Mouse (Mus musculus): Measurements from ENCODE around the gene Eml3. TPM values are rescaled to one million over a fixed set of nuclear protein-coding genes. Genes with fewer than 3 reads are reported as not detected.
A peak's percentile ranks its signal among the peaks of the same experiment; 100 is the strongest.

Eml3 gene
- polyA plus RNA-seq, 1 experiment from 2014 or later, result 18.2 TPM

GRCm38 (mm10) chr19:8953135-8954039 lies 24.0 kb downstream of the Eml3 start, which contains the start of gene Tut1:
TSS of gene Tut1 (plus strand) at chr19:8953847.
- peaks cover 72% of the 10 kb centered on the region for H3K36me3 ChIP-seq (ENCODE audit: control insufficient read depth, insufficient read depth, low read length)
- peak; percentile 99 for DNase-seq (ENCODE audit: low spot score)
- H3K9me3 ChIP-seq (ENCODE audit: control insufficient read depth, low read length), result no peaks in the 10 kb centered on the region
- H3K4me3 ChIP-seq (ENCODE audit: low read depth, low read length), result peak within 1 kb of the TSS; percentile 70
- peak; percentile 97 for ATAC-seq (ENCODE audit: low read depth)
- H3K27ac ChIP-seq (replicated peaks; ENCODE audit: low read depth, low read length), result peak within 1 kb of the TSS; percentile 76
- H3K27me3 ChIP-seq (replicated peaks; ENCODE audit: control insufficient read depth, insufficient read depth, low read length), result no peaks in the 10 kb centered on the region
- 3% methylated on average over 46 of the region's 46 CpGs for WGBS
- no peaks in the 10 kb centered on the region; the same call in 1 of the 2 replicates for H3K4me1 ChIP-seq (ENCODE audit: control insufficient read depth, insufficient read depth, low read length)
- peak within 1 kb of the TSS; percentile 84 for H3K4me2 ChIP-seq (ENCODE audit: low read depth, low read length)
- peak within 1 kb of the TSS; percentile 73 for H3K9ac ChIP-seq (ENCODE audit: low read depth, low read length)

DNA sequence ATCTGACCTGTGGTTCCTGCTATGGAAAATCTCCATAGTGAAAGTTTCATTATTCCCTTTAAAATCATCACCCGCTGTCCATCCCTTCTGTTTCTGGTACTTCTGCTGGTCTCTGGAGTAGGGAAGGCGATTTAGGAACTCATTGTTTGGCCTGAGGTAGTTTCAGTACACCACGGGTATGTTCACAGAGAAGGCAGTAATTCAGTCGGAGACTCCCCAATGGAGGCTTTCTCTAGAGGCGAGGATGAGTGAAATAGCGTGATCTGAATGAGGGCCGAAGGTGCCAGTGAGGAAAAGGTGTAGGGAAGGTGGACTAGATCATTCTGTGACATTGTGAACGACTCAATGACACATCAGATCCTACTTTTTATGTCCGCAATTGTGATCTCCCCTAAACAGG lies 24.8 kb downstream of the Eml3 start:
- 4% methylated on average over 9 of the region's 9 CpGs for WGBS
- Histone ChIP-seq H3K4me3 (ENCODE audit: low read depth, low read length) (peak overlapping the region; percentile 70), H3K27ac (replicated peaks; ENCODE audit: low read depth, low read length) (peak overlapping the region; percentile 69), H3K27me3 (replicated peaks; ENCODE audit: control insufficient read depth, insufficient read depth, low read length) (no peaks in the 10 kb centered on the region), H3K36me3 (ENCODE audit: control insufficient read depth, insufficient read depth, low read length) (peaks cover 71% of the 10 kb centered on the region), H3K4me2 (ENCODE audit: low read depth, low read length) (peak overlapping the region; percentile 84), H3K9ac (ENCODE audit: low read depth, low read length) (peak overlapping the region; percentile 73), H3K9me3 (ENCODE audit: control insufficient read depth, low read length) (no peaks in the 10 kb centered on the region), H3K4me1 (ENCODE audit: control insufficient read depth, insufficient read depth, low read length) (no peaks in the 10 kb centered on the region; the same call in 1 of the 2 replicates)
- no peak for ATAC-seq (ENCODE audit: low read depth)
- DNase-seq (ENCODE audit: low spot score), result no peak

DNA sequence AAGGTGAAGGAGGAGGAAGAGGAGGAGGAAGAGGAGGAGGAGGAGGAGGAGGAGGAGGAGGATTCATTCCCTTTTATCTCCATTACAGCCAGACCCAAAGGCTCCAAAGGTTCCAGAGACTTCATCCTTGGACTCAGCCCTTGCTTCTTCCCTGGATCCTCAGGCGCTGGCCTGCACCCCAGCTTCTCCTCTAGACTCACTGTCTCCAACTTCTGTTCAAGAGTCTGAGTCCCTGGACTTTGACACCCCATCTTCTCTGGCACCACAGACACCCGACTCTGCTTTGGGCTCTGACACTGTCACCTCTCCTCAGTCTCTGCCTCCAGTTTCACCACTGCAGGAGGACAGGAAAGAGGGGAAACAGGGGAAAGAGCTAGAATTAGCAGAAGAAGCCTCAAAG lies 32.9 kb downstream of the Eml3 start:
- H3K4me3 ChIP-seq (ENCODE audit: low read depth, low read length), result no peak overlapping the region
- ATAC-seq (ENCODE audit: low read depth) (no peak), DNase-seq (ENCODE audit: low spot score) (no peak)
- no peaks in the 10 kb centered on the region for H3K9me3 ChIP-seq (ENCODE audit: control insufficient read depth, low read length)
- no peaks in the 10 kb centered on the region for H3K27me3 ChIP-seq (replicated peaks; ENCODE audit: control insufficient read depth, insufficient read depth, low read length)
- no peak overlapping the region for H3K27ac ChIP-seq (replicated peaks; ENCODE audit: low read depth, low read length)
- H3K36me3 ChIP-seq (ENCODE audit: control insufficient read depth, insufficient read depth, low read length), result peaks cover 84% of the 10 kb centered on the region
- H3K4me2 ChIP-seq (ENCODE audit: low read depth, low read length), result no peak overlapping the region
- H3K4me1 ChIP-seq (ENCODE audit: control insufficient read depth, insufficient read depth, low read length), result 0 out of 2 replicates have a peak, but pooled peaks cover 5% of the 10 kb centered on the region
- no peak overlapping the region for H3K9ac ChIP-seq (ENCODE audit: low read depth, low read length)
- WGBS, result 83% methylated on average over 2 of the region's 2 CpGs

GRCm38 (mm10) chr19:8965075-8965474 lies 35.7 kb downstream of the Eml3 start:
- Histone ChIP-seq H3K4me3 (ENCODE audit: low read depth, low read length) (no peak overlapping the region), H3K4me1 (ENCODE audit: control insufficient read depth, insufficient read depth, low read length) (peaks cover 10% of the 10 kb centered on the region; the same call in 1 of the 2 replicates), H3K36me3 (ENCODE audit: control insufficient read depth, insufficient read depth, low read length) (peaks cover 76% of the 10 kb centered on the region), H3K27me3 (replicated peaks; ENCODE audit: control insufficient read depth, insufficient read depth, low read length) (no peaks in the 10 kb centered on the region), H3K9me3 (ENCODE audit: control insufficient read depth, low read length) (no peaks in the 10 kb centered on the region), H3K4me2 (ENCODE audit: low read depth, low read length) (no peak overlapping the region), H3K9ac (ENCODE audit: low read depth, low read length) (peak overlapping the region; percentile 76; the same call in 1 of the 2 replicates), H3K27ac (replicated peaks; ENCODE audit: low read depth, low read length) (peak overlapping the region; percentile 98; the same call in 1 of the 2 replicates)
- DNase-seq (ENCODE audit: low spot score), result no peak
- 88% methylated on average over 11 of the region's 11 CpGs for WGBS
- no peak for ATAC-seq (ENCODE audit: low read depth)

DNA sequence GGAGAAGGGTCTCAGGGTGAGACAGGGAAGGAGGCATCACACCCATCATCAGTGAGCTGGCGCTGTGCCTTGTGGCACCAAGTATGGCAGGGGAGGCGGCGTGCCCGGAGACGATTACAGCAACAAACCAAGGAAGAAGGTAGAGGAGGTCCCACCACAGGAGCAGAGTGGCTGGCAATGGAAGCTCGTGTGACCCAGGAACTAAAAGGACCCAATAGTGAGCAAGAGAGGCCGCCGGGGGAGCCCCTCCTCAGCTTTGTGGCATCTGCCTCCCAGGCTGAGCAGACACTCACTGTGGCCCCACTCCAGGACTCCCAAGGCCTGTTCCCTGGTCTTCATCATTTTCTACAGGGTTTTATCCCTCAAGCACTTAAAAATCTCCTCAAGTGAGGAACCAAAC lies 36.4 kb downstream of the Eml3 start:
- no peaks in the 10 kb centered on the region for H3K27me3 ChIP-seq (replicated peaks; ENCODE audit: control insufficient read depth, insufficient read depth, low read length)
- peak overlapping the region; percentile 76 for H3K9ac ChIP-seq (ENCODE audit: low read depth, low read length)
- H3K9me3 ChIP-seq (ENCODE audit: control insufficient read depth, low read length), result no peaks in the 10 kb centered on the region
- WGBS, result 68% methylated on average over 8 of the region's 8 CpGs
- no peak for ATAC-seq (ENCODE audit: low read depth)
- peaks cover 10% of the 10 kb centered on the region; the same call in 1 of the 2 replicates for H3K4me1 ChIP-seq (ENCODE audit: control insufficient read depth, insufficient read depth, low read length)
- H3K36me3 ChIP-seq (ENCODE audit: control insufficient read depth, insufficient read depth, low read length), result peaks cover 76% of the 10 kb centered on the region
- peak overlapping the region; percentile 98 for H3K27ac ChIP-seq (replicated peaks; ENCODE audit: low read depth, low read length)
- H3K4me3 ChIP-seq (ENCODE audit: low read depth, low read length), result peak overlapping the region; percentile 83
- peak overlapping the region; percentile 59 for H3K4me2 ChIP-seq (ENCODE audit: low read depth, low read length)
- no peak for DNase-seq (ENCODE audit: low spot score)

DNA sequence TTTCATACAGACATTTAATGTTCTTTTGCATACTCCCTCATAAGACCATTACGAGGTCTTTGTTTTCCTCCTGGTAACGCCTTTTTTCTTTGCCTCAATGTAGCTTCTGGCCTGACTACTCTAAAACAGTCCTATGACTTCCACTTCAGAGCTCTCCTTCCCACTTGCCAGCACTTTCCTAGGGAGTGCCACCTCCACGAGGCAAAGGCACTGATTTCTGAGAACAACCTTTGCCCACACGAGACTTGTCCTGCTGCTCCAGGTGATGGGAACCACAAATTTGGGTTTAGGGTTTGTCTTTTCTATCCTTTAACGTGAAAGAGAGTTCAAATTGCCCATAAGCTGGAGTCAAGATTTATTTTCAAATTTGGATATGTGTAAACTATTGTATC lies 36.8 kb downstream of the Eml3 start:
- Histone ChIP-seq H3K36me3 (ENCODE audit: control insufficient read depth, insufficient read depth, low read length) (peaks cover 76% of the 10 kb centered on the region), H3K27ac (replicated peaks; ENCODE audit: low read depth, low read length) (peak overlapping the region; percentile 98), H3K4me1 (ENCODE audit: control insufficient read depth, insufficient read depth, low read length) (peaks cover 10% of the 10 kb centered on the region; the same call in 1 of the 2 replicates), H3K4me3 (ENCODE audit: low read depth, low read length) (peak overlapping the region; percentile 83), H3K4me2 (ENCODE audit: low read depth, low read length) (peak overlapping the region; percentile 59), H3K27me3 (replicated peaks; ENCODE audit: control insufficient read depth, insufficient read depth, low read length) (no peaks in the 10 kb centered on the region), H3K9me3 (ENCODE audit: control insufficient read depth, low read length) (no peaks in the 10 kb centered on the region), H3K9ac (ENCODE audit: low read depth, low read length) (peak overlapping the region; percentile 76)
- 29% methylated on average over 5 of the region's 5 CpGs for WGBS
- DNase-seq (ENCODE audit: low spot score) (no peak), ATAC-seq (ENCODE audit: low read depth) (no peak)

GRCm38 (mm10) chr19:8966590-8967372 lies 37.4 kb downstream of the Eml3 start, which contains the start of gene Eef1g:
TSS of gene Eef1g (plus strand) at chr19:8967041.
- peak within 1 kb of the TSS; percentile 71 for H3K4me2 ChIP-seq (ENCODE audit: low read depth, low read length)
- H3K4me3 ChIP-seq (ENCODE audit: low read depth, low read length), result peak within 1 kb of the TSS; percentile 83
- H3K9ac ChIP-seq (ENCODE audit: low read depth, low read length), result peak within 1 kb of the TSS; percentile 90
- H3K27me3 ChIP-seq (replicated peaks; ENCODE audit: control insufficient read depth, insufficient read depth, low read length), result no peaks in the 10 kb centered on the region
- H3K4me1 ChIP-seq (ENCODE audit: control insufficient read depth, insufficient read depth, low read length), result peaks cover 10% of the 10 kb centered on the region; the same call in 1 of the 2 replicates
- peak within 1 kb of the TSS; percentile 98 for H3K27ac ChIP-seq (replicated peaks; ENCODE audit: low read depth, low read length)
- DNase-seq (ENCODE audit: low spot score) (peak; percentile 100), ATAC-seq (ENCODE audit: low read depth) (peak; percentile 99)
- H3K9me3 ChIP-seq (ENCODE audit: control insufficient read depth, low read length), result no peaks in the 10 kb centered on the region
- H3K36me3 ChIP-seq (ENCODE audit: control insufficient read depth, insufficient read depth, low read length), result peaks cover 76% of the 10 kb centered on the region
- WGBS, result under 1% methylated on average over 49 of the region's 52 CpGs

DNA sequence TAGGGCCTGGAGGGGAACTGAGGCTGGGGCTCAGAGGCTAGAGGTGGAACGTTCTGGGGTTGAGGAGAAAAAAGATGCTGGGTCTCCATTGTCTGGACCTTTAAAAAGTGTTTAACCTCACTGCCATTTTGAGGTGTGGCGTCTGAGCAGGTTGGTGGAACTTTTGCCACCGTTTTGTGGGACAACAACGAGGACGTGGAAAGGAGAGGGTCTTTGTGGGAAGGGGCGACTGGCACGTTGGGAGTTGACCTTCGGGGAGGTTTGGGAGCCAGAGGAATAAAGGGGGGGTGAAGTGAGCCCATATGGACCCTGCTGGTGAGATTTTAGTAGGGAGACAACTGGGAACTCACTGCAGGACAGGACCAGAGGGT lies 38.0 kb downstream of the Eml3 start:
- H3K9me3 ChIP-seq (ENCODE audit: control insufficient read depth, low read length), result no peaks in the 10 kb centered on the region
- H3K9ac ChIP-seq (ENCODE audit: low read depth, low read length), result peak overlapping the region; percentile 90
- 0% methylated on average over 8 of the region's 8 CpGs for WGBS
- peaks cover 76% of the 10 kb centered on the region for H3K36me3 ChIP-seq (ENCODE audit: control insufficient read depth, insufficient read depth, low read length)
- H3K4me3 ChIP-seq (ENCODE audit: low read depth, low read length), result peak overlapping the region; percentile 83
- no peaks in the 10 kb centered on the region for H3K27me3 ChIP-seq (replicated peaks; ENCODE audit: control insufficient read depth, insufficient read depth, low read length)
- H3K27ac ChIP-seq (replicated peaks; ENCODE audit: low read depth, low read length), result peak overlapping the region; percentile 80
- DNase-seq (ENCODE audit: low spot score) (no peak), ATAC-seq (ENCODE audit: low read depth) (no peak)
- peak overlapping the region; percentile 71 for H3K4me2 ChIP-seq (ENCODE audit: low read depth, low read length)
- peaks cover 10% of the 10 kb centered on the region; the same call in 1 of the 2 replicates for H3K4me1 ChIP-seq (ENCODE audit: control insufficient read depth, insufficient read depth, low read length)

Data from embryonic facial prominence, embryonic 14.5 days (tissue).